Mouse (Mus musculus): ENCODE measurements around the gene Rfc5. TPM values are rescaled to one million over a fixed set of nuclear protein-coding genes. Genes with fewer than 3 reads are reported as not detected.
"Not testable (repeated sequence)": the region's sequence is repeated elsewhere in the genome, so short reads cannot be mapped to it uniquely, and the experiment has no call there.

Gene Rfc5
- total RNA-seq, 1 experiment from 2014 or later: 17.8 TPM

GRCm38 (mm10) chr5:117347011-117347410 lies 41.8 kb downstream of the Rfc5 start:
- peak; percentile 43 for DNase-seq

- DNase-seq: no peak
Measured at GRCm38 (mm10) chr5:117346281-117346680, 42.6 kb downstream of the Rfc5 start.

GRCm38 (mm10) chr5:117345432-117345976 lies 43.3 kb downstream of the Rfc5 start:
- DNase-seq: no peak

- DNase-seq: not testable (repeated sequence)
Measured at GRCm38 (mm10) chr5:117344496-117344895, 44.4 kb downstream of the Rfc5 start.

- no peak for DNase-seq
Measured at GRCm38 (mm10) chr5:117341896-117342295, 47.0 kb downstream of the Rfc5 start.

GRCm38 (mm10) chr5:117340081-117340480 lies 48.8 kb downstream of the Rfc5 start:
- no peak for DNase-seq

GRCm38 (mm10) chr5:117338503-117338902 lies 50.3 kb downstream of the Rfc5 start:
- DNase-seq: no peak

- no peak for DNase-seq
Measured at GRCm38 (mm10) chr5:117337999-117338398, 50.8 kb downstream of the Rfc5 start.

- DNase-seq: no peak
Measured at GRCm38 (mm10) chr5:117330457-117330856, 58.4 kb downstream of the Rfc5 start.

Other genes starting within 250 kb of the Rfc5 start
- gene Pebp1, start 101.4 kb downstream of the Rfc5 start, total RNA-seq (2021): 1,140 and 1,281 TPM in 2 replicates
- gene Vsig10, start 70.0 kb downstream of the Rfc5 start, total RNA-seq (2021): 18.2 and 34.2 TPM in 2 replicates
- 124 and 135 TPM in 2 replicates for gene Wsb2, start 31.7 kb downstream of the Rfc5 start, total RNA-seq (2021)
- gene Ksr2, start 25.0 kb upstream of the Rfc5 start, total RNA-seq (2021): 4.7 and 6.2 TPM in 2 replicates

Data from adrenal gland, postnatal 25 days (tissue).